Mouse (Mus musculus) heart, embryonic 12.5 days (tissue): ENCODE measurements around the gene Nipsnap2. TPM values are rescaled to one million over a fixed set of nuclear protein-coding genes. Genes with fewer than 3 reads are reported as not detected.
"Not testable (repeated sequence)": the region's sequence is repeated elsewhere in the genome, so short reads cannot be mapped to it uniquely, and the experiment has no call there.

Experiments used
- ATAC-seq: fragments of 200-750 bp; cut with Nextera tagmentation; 2 replicates; pipeline ENCODE4 v1.8.0; 2017; ENCODE audit warnings: moderate TSS enrichment, moderate library complexity; ENCODE audit not compliant: insufficient number of reproducible peaks, low FRiP score
- H3K27ac ChIP-seq: fragments of 300-500 bp; sonication (generic); 2 replicates; pipeline ENCODE4 v1.5.1; 2016; ENCODE audit warnings: mild to moderate bottlenecking, moderate library complexity; ENCODE audit not compliant: poor library complexity, severe bottlenecking
- H3K27me3 ChIP-seq: fragments of 300-500 bp; sonication (generic); replicated peaks from 2 replicates; pipeline ENCODE4 v1.6.1; 2016; ENCODE audit warnings: mild to moderate bottlenecking, moderate library complexity
- H3K36me3 ChIP-seq: fragments of 300-500 bp; sonication (generic); 2 replicates; pipeline ENCODE4 v1.6.1; 2016; ENCODE audit warnings: mild to moderate bottlenecking, moderate library complexity
- H3K4me1 ChIP-seq: fragments of 300-500 bp; sonication (generic); replicated peaks from 2 replicates; pipeline ENCODE4 v1.6.1; 2016; ENCODE audit warnings: mild to moderate bottlenecking
- H3K4me2 ChIP-seq: fragments of 300-500 bp; sonication (generic); 2 replicates; pipeline ENCODE4 v1.6.1; 2016; ENCODE audit warnings: mild to moderate bottlenecking, moderate library complexity
- H3K4me3 ChIP-seq: fragments of 300-500 bp; sonication (generic); 2 replicates; pipeline ENCODE4 v1.5.1; 2016; ENCODE audit warnings: mild to moderate bottlenecking
- H3K9ac ChIP-seq: fragments of 300-500 bp; sonication (generic); 2 replicates; pipeline ENCODE4 v1.6.1; 2016; ENCODE audit warnings: mild to moderate bottlenecking, moderate library complexity
- H3K9me3 ChIP-seq: fragments of 300-500 bp; sonication (generic); replicated peaks from 2 replicates; pipeline ENCODE4 v1.6.1; 2016; ENCODE audit warnings: mild to moderate bottlenecking, moderate library complexity
- WGBS: fragments of 180-500 bp; shearing (Covaris S2); methylation state at CpG from one replicate; pipeline ENCODE4 v1.1.7; 2016; 5-methylcytosine and 5-hydroxymethylcytosine counted together
- polyA plus RNA-seq: library from polyadenylated mRNA; unstranded; fragments of >200 nt; fragmentation: Nextera tagmentation; extraction: Ambion mirVana; gene quantifications from 2 replicates; pipeline ENCODE4 v1.2.1, GENCODE M21; 2016

The Nipsnap2 gene
- polyA plus RNA-seq, 1 experiment from 2014 or later, result 264 TPM

DNA sequence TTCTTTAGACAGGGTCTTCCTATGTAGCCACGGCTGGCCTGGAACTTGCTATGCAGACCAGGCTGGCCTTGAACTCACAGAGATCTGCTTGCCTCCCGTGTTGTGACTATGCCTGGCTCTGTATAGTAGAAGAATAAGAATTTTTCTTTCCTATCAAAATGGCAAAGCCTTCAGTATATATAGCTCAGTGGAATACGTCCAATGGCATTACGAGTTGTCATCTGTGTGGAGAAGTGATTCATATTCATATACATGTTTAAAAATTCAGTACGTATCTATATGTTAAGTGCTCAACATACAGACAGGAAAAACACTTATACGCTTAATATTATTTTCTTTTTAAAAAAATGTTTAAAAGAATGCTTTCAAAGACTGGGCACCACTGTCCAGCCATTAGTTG lies 61.3 kb downstream of the Nipsnap2 start:
- H3K4me2 ChIP-seq, result peak overlapping the region; percentile 79
- H3K9me3 ChIP-seq, result no peaks in the 10 kb centered on the region
- 78% methylated on average over 6 of the region's 6 CpGs for WGBS
- H3K4me3 ChIP-seq, result peak overlapping the region; percentile 96
- H3K9ac ChIP-seq, result peak overlapping the region; percentile 99
- H3K27me3 ChIP-seq, result no peaks in the 10 kb centered on the region
- peaks cover 26% of the 10 kb centered on the region for H3K36me3 ChIP-seq
- H3K4me1 ChIP-seq, result peaks cover 20% of the 10 kb centered on the region
- no peak for ATAC-seq
- H3K27ac ChIP-seq, result peak overlapping the region; percentile 99

DNA sequence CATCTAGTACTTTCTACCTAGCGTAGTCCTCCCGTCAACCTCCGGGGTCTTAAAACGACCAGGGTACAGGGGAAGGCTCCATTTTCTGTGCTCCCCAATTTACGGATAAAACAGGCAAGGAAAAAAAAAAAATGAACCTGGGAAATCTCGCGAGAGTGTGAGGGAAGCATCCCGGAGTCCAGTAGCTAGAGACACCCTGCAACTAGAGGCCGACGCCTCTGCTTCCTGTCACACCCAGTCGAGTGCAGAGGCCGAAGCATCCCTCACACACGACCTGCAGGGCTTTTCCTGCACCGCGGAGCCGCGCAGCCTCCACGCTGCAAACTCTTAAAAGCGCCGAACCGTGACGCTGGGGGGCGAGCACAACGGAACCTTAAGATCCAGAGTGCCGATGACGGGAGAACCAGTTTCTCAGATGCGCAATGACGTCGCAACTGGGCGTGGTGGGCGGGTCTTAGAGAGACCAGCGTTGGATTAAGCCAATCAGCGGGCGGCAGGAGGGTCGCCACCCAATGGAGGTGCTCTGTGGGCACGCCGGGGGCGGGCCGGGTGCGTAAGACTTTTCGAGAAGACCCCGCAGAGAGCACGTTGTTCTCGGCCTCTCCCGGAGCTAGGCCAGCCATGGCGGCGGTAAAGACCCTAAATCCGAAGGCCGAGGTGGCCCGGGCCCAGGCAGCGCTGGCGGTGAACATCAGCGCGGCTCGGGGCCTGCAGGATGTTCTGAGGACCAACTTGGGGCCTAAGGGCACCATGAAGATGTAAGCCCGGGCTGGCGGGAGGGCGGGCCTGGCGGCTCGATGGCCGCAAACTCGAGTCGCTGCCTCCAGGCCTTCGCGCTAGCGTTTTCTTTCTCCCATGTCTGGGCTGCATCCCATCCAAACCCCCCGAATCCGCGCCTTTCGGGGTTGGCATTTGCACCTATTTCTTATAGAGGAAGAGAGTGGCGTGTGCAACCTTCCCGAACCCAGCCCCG lies 62.2 kb downstream of the Nipsnap2 start, which contains the start of gene Psph:
Psph (minus strand) TSS at position 632 of the 973 bp plus-strand sequence.
- ATAC-seq, result peak; percentile 100
- H3K9me3 ChIP-seq, result no peaks in the 10 kb centered on the region
- peak within 1 kb of the TSS; percentile 79 for H3K4me2 ChIP-seq
- peak within 1 kb of the TSS; percentile 99 for H3K27ac ChIP-seq
- H3K36me3 ChIP-seq, result peaks cover 33% of the 10 kb centered on the region
- peaks cover 20% of the 10 kb centered on the region for H3K4me1 ChIP-seq
- H3K27me3 ChIP-seq, result no peaks in the 10 kb centered on the region
- peak within 1 kb of the TSS; percentile 99 for H3K9ac ChIP-seq
- 0% methylated on average over 73 of the region's 73 CpGs for WGBS
- peak within 1 kb of the TSS; percentile 96 for H3K4me3 ChIP-seq

DNA sequence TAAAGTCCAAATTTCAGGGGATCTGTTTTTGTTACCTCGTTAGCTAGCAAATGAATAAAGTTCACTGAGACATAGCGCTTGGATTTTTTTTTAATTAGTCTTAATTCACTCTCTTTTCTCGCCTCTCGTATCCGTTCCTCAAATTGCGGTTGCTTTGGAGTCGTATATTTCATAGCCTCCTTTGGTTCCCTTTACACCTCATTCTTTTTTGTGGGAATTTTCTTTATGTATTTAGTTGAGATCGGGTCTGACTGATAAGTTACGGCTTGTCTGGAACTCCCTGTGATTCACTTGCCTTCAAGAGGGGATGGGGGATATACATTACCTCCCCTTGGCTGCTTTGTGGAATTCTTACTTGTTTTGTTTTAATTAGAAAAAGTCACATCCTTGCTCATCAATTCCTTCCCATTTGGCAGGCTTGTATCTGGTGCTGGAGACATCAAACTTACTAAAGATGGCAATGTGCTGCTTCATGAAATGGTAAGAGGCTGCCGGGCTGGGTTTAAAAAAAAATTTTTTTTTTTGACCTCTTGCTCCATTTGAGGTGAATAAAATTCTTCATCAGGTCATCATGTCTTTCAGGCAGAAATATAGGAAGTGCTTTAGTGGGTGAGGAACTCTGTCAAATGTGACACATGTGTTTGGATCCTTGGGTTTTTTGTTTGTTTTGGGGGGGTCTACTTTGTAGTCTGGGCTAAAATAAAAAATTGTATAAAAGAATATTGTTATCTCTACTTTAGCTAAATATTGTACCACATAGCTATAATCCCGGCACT lies 63.1 kb downstream of the Nipsnap2 start:
- H3K9ac ChIP-seq, result peak overlapping the region; percentile 99
- no peak for ATAC-seq
- 11% methylated on average over 11 of the region's 11 CpGs for WGBS
- peak overlapping the region; percentile 79 for H3K4me2 ChIP-seq
- H3K27ac ChIP-seq, result peak overlapping the region; percentile 99; the same call in 1 of the 2 replicates
- no peaks in the 10 kb centered on the region for H3K27me3 ChIP-seq
- H3K36me3 ChIP-seq, result peaks cover 42% of the 10 kb centered on the region
- peak overlapping the region; percentile 96 for H3K4me3 ChIP-seq
- H3K4me1 ChIP-seq, result peaks cover 20% of the 10 kb centered on the region
- H3K9me3 ChIP-seq, result no peaks in the 10 kb centered on the region

DNA sequence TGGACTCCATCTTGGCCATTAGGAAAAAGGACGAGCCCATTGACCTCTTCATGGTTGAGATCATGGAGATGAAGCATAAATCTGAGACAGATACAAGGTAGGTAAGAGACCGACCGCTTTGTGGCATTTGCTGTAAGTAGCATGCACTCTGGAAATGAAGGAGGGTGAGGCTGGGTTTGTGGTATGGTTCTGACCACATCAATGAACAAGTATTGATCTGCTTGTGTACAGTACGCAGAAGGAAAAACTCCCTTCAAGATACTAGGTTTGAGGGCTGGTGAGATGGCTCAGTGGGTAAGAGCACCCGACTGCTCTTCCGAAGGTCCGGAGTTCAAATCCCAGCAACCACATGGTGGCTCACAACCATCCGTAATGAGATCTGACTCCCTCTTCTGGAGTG lies 65.7 kb downstream of the Nipsnap2 start:
- H3K9me3 ChIP-seq, H3K4me3 ChIP-seq, H3K27ac ChIP-seq, H3K27me3 ChIP-seq, H3K9ac ChIP-seq, H3K4me2 ChIP-seq, ATAC-seq: not testable (repeated sequence)
- Histone ChIP-seq H3K36me3 (peaks cover 58% of the 10 kb centered on the region), H3K4me1 (peaks cover 20% of the 10 kb centered on the region)
- WGBS, result 84% methylated on average over 7 of the region's 8 CpGs

Other genes starting within 250 kb of the Nipsnap2 start
- gene Sfswap, start 223.8 kb upstream of the Nipsnap2 start, polyA plus RNA-seq, result 29.3 and 31.2 TPM in 2 replicates
- 0.65 and 1.2 TPM in 2 replicates for gene Mmp17, start 140.9 kb upstream of the Nipsnap2 start, polyA plus RNA-seq
- 3.6 and 4.3 TPM in 2 replicates for gene Zfp11, start 55.0 kb upstream of the Nipsnap2 start, polyA plus RNA-seq
- gene Sept14, start 16.6 kb upstream of the Nipsnap2 start, polyA plus RNA-seq, result not detected in 2 replicates
- gene Mrps17, start 9.6 kb upstream of the Nipsnap2 start, polyA plus RNA-seq, result 142 and 145 TPM in 2 replicates
- 27.0 and 27.4 TPM in 2 replicates for gene Psph, start 62.4 kb downstream of the Nipsnap2 start, polyA plus RNA-seq
- gene Sumf2, start 121.9 kb downstream of the Nipsnap2 start, polyA plus RNA-seq, result 40.7 and 42.4 TPM in 2 replicates
- gene Chchd2, start 162.4 kb downstream of the Nipsnap2 start, polyA plus RNA-seq, result 738 and 776 TPM in 2 replicates
- 3.5 and 4.5 TPM in 2 replicates for gene Zbed5, start 170.7 kb downstream of the Nipsnap2 start, polyA plus RNA-seq
- gene Phkg1, start 173.5 kb downstream of the Nipsnap2 start, polyA plus RNA-seq, result 0.77 and 1.1 TPM in 2 replicates
- gene Nupr1l, start 183.5 kb downstream of the Nipsnap2 start, polyA plus RNA-seq, result 2.0 and 2.3 TPM in 2 replicates
- gene Vkorc1l1, start 216.9 kb downstream of the Nipsnap2 start, polyA plus RNA-seq, result 23.2 and 24.2 TPM in 2 replicates